Mouse (Mus musculus) neural tube, embryonic 13.5 days (tissue): ENCODE results near the gene Map3k5. TPM values are rescaled to one million over a fixed set of nuclear protein-coding genes. Genes with fewer than 3 reads are reported as not detected.

Experiments
- ATAC-seq: fragments of 200-750 bp; cut with Nextera tagmentation; 2 replicates; pipeline ENCODE4 v1.8.0; 2017; ENCODE audit warnings: low read depth, mild to moderate bottlenecking, moderate TSS enrichment, moderate library complexity
- H3K27ac ChIP-seq: fragments of 300-500 bp; sonication (generic); replicated peaks from 2 replicates; pipeline ENCODE4 v1.5.1; 2015; ENCODE audit warnings: moderate library complexity, mild to moderate bottlenecking, inconsistent platforms
- H3K27me3 ChIP-seq: fragments of 300-500 bp; sonication (generic); 2 replicates; pipeline ENCODE4 v1.6.1; 2015; ENCODE audit warnings: mild to moderate bottlenecking, inconsistent platforms
- H3K36me3 ChIP-seq: fragments of 300-500 bp; sonication (generic); 2 replicates; pipeline ENCODE4 v1.6.1; 2015; ENCODE audit warnings: mild to moderate bottlenecking, inconsistent platforms
- H3K4me1 ChIP-seq: fragments of 300-500 bp; sonication (generic); replicated peaks from 2 replicates; pipeline ENCODE4 v1.6.1; 2015; ENCODE audit warnings: inconsistent platforms
- H3K4me2 ChIP-seq: fragments of 300-500 bp; sonication (generic); 2 replicates; pipeline ENCODE4 v1.6.1; 2015; ENCODE audit warnings: inconsistent platforms, mild to moderate bottlenecking, moderate library complexity
- H3K4me3 ChIP-seq: fragments of 300-500 bp; sonication (generic); 2 replicates; pipeline ENCODE4 v1.5.1; 2015; ENCODE audit warnings: mild to moderate bottlenecking, inconsistent platforms
- H3K9ac ChIP-seq: fragments of 300-500 bp; sonication (generic); 2 replicates; pipeline ENCODE4 v1.6.1; 2015; ENCODE audit warnings: moderate library complexity, mild to moderate bottlenecking, inconsistent platforms
- H3K9me3 ChIP-seq: fragments of 300-500 bp; sonication (generic); 2 replicates; pipeline ENCODE4 v1.6.1; 2016; ENCODE audit warnings: inconsistent platforms
- WGBS: fragments of 180-500 bp; shearing (Covaris S2); methylation state at CpG from one replicate; pipeline ENCODE4 v1.1.7; 2015; 5-methylcytosine and 5-hydroxymethylcytosine counted together
- polyA plus RNA-seq: library from polyadenylated mRNA; unstranded; fragments of >200 nt; fragmentation: Nextera tagmentation; extraction: Ambion mirVana; gene quantifications from 2 replicates; pipeline ENCODE4 v1.2.1, GENCODE M21; 2015

Map3k5 gene
- polyA plus RNA-seq, 1 experiment from 2014 or later = 0.87 TPM

DNA sequence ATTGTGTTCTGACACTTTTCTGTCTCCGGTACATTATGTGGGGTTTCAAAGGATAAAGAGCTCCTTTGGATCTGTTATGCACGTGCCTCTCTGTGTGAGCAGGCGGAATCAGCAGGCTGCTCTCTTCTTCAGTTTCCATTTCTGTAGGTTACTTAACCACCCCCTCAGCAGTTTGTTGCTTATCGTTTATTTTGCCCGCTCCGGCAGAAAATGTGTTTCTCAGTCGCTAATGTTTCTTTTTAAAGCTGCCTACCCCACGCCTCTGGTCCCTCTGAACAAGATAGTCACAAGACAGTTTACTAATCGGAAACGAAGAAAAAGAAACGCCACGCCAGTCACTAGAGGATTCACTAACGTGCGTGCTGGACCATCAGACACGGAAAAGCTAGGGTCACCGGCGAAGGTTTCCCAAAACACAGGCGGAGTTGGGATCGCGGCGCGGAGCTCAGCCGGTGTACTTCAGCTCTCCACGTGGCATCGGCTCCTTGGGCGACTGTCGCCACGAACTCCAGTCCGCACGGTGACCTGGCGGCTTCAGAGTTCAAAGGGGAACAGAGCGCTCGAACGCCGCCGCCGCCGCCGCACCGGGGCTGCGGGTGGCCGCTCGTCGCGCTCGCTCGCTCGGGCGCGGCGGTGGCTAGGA is 214.0 kb downstream of the Map3k5 start, which contains the start of gene Map7:
Map7 (plus strand) TSS at position 342 of the 643 bp plus-strand sequence.
- Histone ChIP-seq H3K4me3 (peak within 1 kb of the TSS; percentile 70), H3K36me3 (no peaks in the 10 kb centered on the region), H3K4me1 (peaks cover 19% of the 10 kb centered on the region), H3K27ac (no peak within 1 kb of the TSS), H3K9me3 (no peaks in the 10 kb centered on the region), H3K9ac (peak within 1 kb of the TSS; percentile 68), H3K4me2 (peak within 1 kb of the TSS; percentile 94), H3K27me3 (peaks cover 53% of the 10 kb centered on the region)
- peak; percentile 13; the same call in 1 of the 2 replicates for ATAC-seq
- WGBS = 5% methylated on average over 51 of the region's 51 CpGs

GRCm38 (mm10) chr10:20148773-20149120 is 214.5 kb downstream of the Map3k5 start:
- Histone ChIP-seq H3K36me3 (no peaks in the 10 kb centered on the region), H3K27ac (no peak overlapping the region), H3K9me3 (no peaks in the 10 kb centered on the region), H3K4me1 (peaks cover 19% of the 10 kb centered on the region), H3K27me3 (peaks cover 53% of the 10 kb centered on the region), H3K4me2 (peak overlapping the region; percentile 94), H3K4me3 (peak overlapping the region; percentile 70), H3K9ac (peak overlapping the region; percentile 68)
- peak; percentile 80 for ATAC-seq
- WGBS = 1% methylated on average over 48 of the region's 58 CpGs

- peak overlapping the region; percentile 70 for H3K4me3 ChIP-seq
- under 1% methylated on average over 54 of the region's 74 CpGs for WGBS
- H3K4me2 ChIP-seq = peak overlapping the region; percentile 94
- no peaks in the 10 kb centered on the region for H3K36me3 ChIP-seq
- H3K27ac ChIP-seq = no peak overlapping the region
- H3K27me3 ChIP-seq = peaks cover 53% of the 10 kb centered on the region
- peak; percentile 82 for ATAC-seq
- H3K9me3 ChIP-seq = no peaks in the 10 kb centered on the region
- peaks cover 19% of the 10 kb centered on the region for H3K4me1 ChIP-seq
- H3K9ac ChIP-seq = peak overlapping the region; percentile 68
These were observed 215.0 kb downstream of the Map3k5 start for GRCm38 (mm10) chr10:20149121-20149834.

GRCm38 (mm10) chr10:20149835-20150355 is 215.6 kb downstream of the Map3k5 start:
- H3K36me3 ChIP-seq = no peaks in the 10 kb centered on the region
- WGBS = 3% methylated on average over 13 of the region's 13 CpGs
- peak overlapping the region; percentile 70 for H3K4me3 ChIP-seq
- H3K27ac ChIP-seq = no peak overlapping the region
- peaks cover 19% of the 10 kb centered on the region for H3K4me1 ChIP-seq
- H3K27me3 ChIP-seq = peaks cover 53% of the 10 kb centered on the region
- H3K9ac ChIP-seq = peak overlapping the region; percentile 68
- peak; percentile 6; the same call in 1 of the 2 replicates for ATAC-seq
- H3K9me3 ChIP-seq = no peaks in the 10 kb centered on the region
- H3K4me2 ChIP-seq = peak overlapping the region; percentile 94

- Histone ChIP-seq H3K4me2 (no peak overlapping the region), H3K4me3 (no peak overlapping the region), H3K4me1 (peaks cover 19% of the 10 kb centered on the region), H3K36me3 (no peaks in the 10 kb centered on the region), H3K27me3 (peaks cover 38% of the 10 kb centered on the region), H3K9ac (no peak overlapping the region), H3K27ac (no peak overlapping the region), H3K9me3 (no peaks in the 10 kb centered on the region)
- ATAC-seq = no peak
- 89% methylated on average over 1 of the region's 1 CpGs for WGBS
These were observed 217.9 kb downstream of the Map3k5 start for GRCm38 (mm10) chr10:20152131-20152530.

DNA sequence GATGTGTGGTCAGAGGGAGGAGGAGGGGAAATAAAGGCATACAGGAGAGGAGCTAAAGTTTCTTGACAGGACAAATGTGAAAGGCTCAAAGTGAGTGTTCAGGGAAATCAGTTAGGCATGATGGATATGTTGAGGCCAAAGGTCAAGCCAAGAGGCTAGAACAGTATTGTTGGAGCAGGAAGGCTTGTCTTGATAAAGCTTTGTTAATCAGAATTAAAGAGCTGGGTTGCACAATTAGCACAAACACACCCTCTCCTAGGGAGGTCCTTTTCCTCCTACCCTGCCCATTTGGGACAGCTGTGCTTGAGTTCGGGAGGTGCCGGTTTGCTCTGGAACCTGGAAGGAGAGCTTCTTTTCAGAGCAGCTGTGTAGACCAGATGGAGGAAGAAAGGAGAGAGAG is 219.2 kb downstream of the Map3k5 start:
- H3K4me2 ChIP-seq = no peak overlapping the region
- peaks cover 24% of the 10 kb centered on the region for H3K27me3 ChIP-seq
- peaks cover 17% of the 10 kb centered on the region for H3K4me1 ChIP-seq
- H3K9me3 ChIP-seq = no peaks in the 10 kb centered on the region
- no peaks in the 10 kb centered on the region for H3K36me3 ChIP-seq
- ATAC-seq = no peak
- 26% methylated on average over 2 of the region's 2 CpGs for WGBS
- no peak overlapping the region for H3K4me3 ChIP-seq
- no peak overlapping the region for H3K9ac ChIP-seq
- H3K27ac ChIP-seq = no peak overlapping the region

GRCm38 (mm10) chr10:20155401-20155800 is 221.1 kb downstream of the Map3k5 start:
- Histone ChIP-seq H3K27me3 (peaks cover 7% of the 10 kb centered on the region), H3K9ac (no peak overlapping the region), H3K4me1 (no peaks in the 10 kb centered on the region), H3K27ac (no peak overlapping the region), H3K36me3 (no peaks in the 10 kb centered on the region), H3K9me3 (no peaks in the 10 kb centered on the region), H3K4me3 (no peak overlapping the region), H3K4me2 (no peak overlapping the region)
- no peak for ATAC-seq
- 82% methylated on average over 7 of the region's 7 CpGs for WGBS

DNA sequence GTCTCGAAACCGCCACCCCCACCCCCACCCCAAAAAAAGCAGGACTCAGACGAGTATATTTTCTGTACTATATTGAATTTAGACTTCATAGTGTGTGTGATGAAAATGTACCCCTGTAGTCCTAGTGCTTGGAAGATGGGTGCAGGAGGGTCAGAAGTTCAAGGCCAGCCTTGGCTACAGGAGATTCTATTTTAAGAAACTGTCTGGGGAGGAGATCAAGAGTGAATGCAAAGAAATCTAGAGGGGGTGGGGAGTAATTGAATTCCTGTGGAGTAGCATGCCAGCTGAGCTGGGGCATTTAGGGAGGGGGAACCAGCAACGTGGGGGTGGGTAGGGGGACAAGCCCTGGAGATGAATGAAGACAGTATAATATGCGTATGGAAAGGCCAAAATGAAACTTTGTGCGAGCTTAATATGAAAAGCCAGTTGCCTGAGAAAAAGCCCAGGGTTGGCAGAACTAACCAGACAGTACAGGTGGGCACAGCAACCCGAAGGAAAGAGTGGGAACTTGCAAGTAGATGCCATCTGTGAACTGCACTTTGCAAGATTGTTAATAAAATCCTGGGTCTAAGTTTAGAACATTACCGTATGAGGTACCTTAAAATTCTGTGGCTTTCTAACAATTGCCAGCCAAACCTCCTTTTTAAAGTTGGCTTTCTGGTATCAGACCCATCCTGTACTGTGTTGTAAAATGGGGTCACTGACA is 222.9 kb downstream of the Map3k5 start:
- H3K36me3 ChIP-seq = no peaks in the 10 kb centered on the region
- WGBS = 88% methylated on average over 8 of the region's 8 CpGs
- H3K4me2 ChIP-seq = no peak overlapping the region
- H3K27me3 ChIP-seq = no peaks in the 10 kb centered on the region
- H3K4me1 ChIP-seq = no peaks in the 10 kb centered on the region
- no peak overlapping the region for H3K9ac ChIP-seq
- no peak overlapping the region for H3K4me3 ChIP-seq
- ATAC-seq = no peak
- H3K9me3 ChIP-seq = no peaks in the 10 kb centered on the region
- no peak overlapping the region for H3K27ac ChIP-seq

DNA sequence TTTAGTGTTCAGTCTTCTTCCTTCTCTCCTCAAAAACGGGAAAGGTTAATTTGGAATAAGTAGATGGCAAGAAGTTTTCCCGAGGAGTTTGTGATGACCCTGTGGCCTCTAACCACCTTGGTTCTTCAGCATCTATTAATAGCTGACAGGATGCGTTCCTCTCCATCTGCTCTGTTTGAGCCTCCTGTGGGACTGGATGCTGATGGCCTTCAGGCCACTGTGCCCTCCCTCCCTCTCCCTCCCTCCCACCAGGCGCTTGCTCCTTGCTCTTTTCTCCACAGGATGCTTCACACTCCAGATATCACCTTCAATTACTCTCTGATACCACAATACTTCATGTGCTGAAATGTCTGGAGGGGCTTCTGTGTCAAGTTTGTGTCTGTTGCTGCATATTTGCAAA is 224.5 kb downstream of the Map3k5 start:
- Histone ChIP-seq H3K9me3 (no peaks in the 10 kb centered on the region), H3K9ac (no peak overlapping the region), H3K27me3 (no peaks in the 10 kb centered on the region), H3K4me1 (no peaks in the 10 kb centered on the region), H3K4me3 (no peak overlapping the region), H3K4me2 (no peak overlapping the region), H3K36me3 (no peaks in the 10 kb centered on the region), H3K27ac (no peak overlapping the region)
- WGBS = 64% methylated on average over 4 of the region's 4 CpGs
- ATAC-seq = no peak

- Histone ChIP-seq H3K4me3 (no peak overlapping the region), H3K27me3 (no peaks in the 10 kb centered on the region), H3K27ac (no peak overlapping the region), H3K4me1 (no peaks in the 10 kb centered on the region), H3K9me3 (no peaks in the 10 kb centered on the region), H3K36me3 (no peaks in the 10 kb centered on the region), H3K9ac (no peak overlapping the region), H3K4me2 (no peak overlapping the region)
- WGBS = 91% methylated on average over 5 of the region's 5 CpGs
- ATAC-seq = no peak
These were observed 225.0 kb downstream of the Map3k5 start for GRCm38 (mm10) chr10:20159308-20159707.

- Histone ChIP-seq H3K36me3 (no peaks in the 10 kb centered on the region), H3K4me2 (no peak overlapping the region), H3K9me3 (0 out of 2 replicates have a peak, but pooled peaks cover 4% of the 10 kb centered on the region), H3K4me3 (no peak overlapping the region), H3K27ac (no peak overlapping the region), H3K27me3 (no peaks in the 10 kb centered on the region), H3K9ac (no peak overlapping the region), H3K4me1 (no peaks in the 10 kb centered on the region)
- 52% methylated on average over 8 of the region's 8 CpGs for WGBS
- ATAC-seq = no peak
These were observed 226.6 kb downstream of the Map3k5 start for GRCm38 (mm10) chr10:20160914-20161313.

DNA sequence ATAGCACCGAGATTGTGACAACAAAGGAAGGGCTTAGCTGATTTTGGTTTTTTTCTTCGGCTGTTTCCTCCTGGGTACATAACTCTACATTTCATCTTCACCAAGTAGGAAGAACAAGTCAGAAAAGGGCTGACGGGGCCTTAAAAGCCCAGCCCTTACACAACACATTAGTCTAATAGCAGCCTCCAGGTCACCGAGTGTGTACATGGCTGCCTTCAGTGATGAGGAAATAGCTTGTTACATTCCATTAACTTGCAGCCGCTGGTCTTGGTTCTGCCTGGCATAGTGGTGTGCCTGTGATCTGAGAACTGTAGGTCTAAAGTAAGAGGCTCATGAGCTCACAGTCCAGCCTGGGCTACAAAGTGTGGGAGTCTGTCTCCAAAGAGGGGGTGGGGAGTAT is 230.5 kb downstream of the Map3k5 start:
- Histone ChIP-seq H3K4me2 (no peak overlapping the region), H3K9me3 (0 out of 2 replicates have a peak, but pooled peaks cover 4% of the 10 kb centered on the region), H3K4me1 (peaks cover under 1% of the 10 kb centered on the region; the same call in 1 of the 2 replicates), H3K4me3 (no peak overlapping the region), H3K36me3 (no peaks in the 10 kb centered on the region), H3K27ac (no peak overlapping the region), H3K27me3 (no peaks in the 10 kb centered on the region), H3K9ac (no peak overlapping the region)
- WGBS = 95% methylated on average over 5 of the region's 5 CpGs
- no peak for ATAC-seq
